Mouse (Mus musculus): ENCODE measurements at regions not wholly inside any gene's neighbourhood (a gene's known extent, or its start where the extent isn't known, plus 50 kb on each side); places are given as distances from the start of the nearest gene placed in this dataset.
A peak's percentile ranks its signal among the peaks of the same experiment; 100 is the strongest.

GRCm38 (mm10) chr17:50439365-50439764, 69.8 kb upstream of the Plcl2 start:
- DNase-seq = peak; percentile 33

- no peak for DNase-seq
Observed at GRCm38 (mm10) chr17:50442062-50442461, 67.1 kb upstream of the Plcl2 start.

GRCm38 (mm10) chr17:50442905-50443304, 66.3 kb upstream of the Plcl2 start:
- DNase-seq = no peak

- no peak for DNase-seq
Observed at GRCm38 (mm10) chr17:50443376-50444022, 65.7 kb upstream of the Plcl2 start.

- no peak for DNase-seq
Observed at GRCm38 (mm10) chr17:50444023-50444389, 65.2 kb upstream of the Plcl2 start.

GRCm38 (mm10) chr17:50448693-50449092, 60.5 kb upstream of the Plcl2 start:
- no peak for DNase-seq

- no peak for DNase-seq
Observed at GRCm38 (mm10) chr17:50451606-50452005, 57.6 kb upstream of the Plcl2 start.

- DNase-seq = no peak
Observed at GRCm38 (mm10) chr17:50453524-50453923, 55.7 kb upstream of the Plcl2 start.

GRCm38 (mm10) chr17:50453956-50454355, 55.2 kb upstream of the Plcl2 start:
- DNase-seq = no peak

- DNase-seq = no peak
Observed at GRCm38 (mm10) chr17:50454917-50455316, 54.3 kb upstream of the Plcl2 start.

- no peak for DNase-seq
Observed at GRCm38 (mm10) chr17:50455719-50456118, 53.5 kb upstream of the Plcl2 start.

- DNase-seq = no peak
Observed at GRCm38 (mm10) chr17:50457053-50457697, 52.0 kb upstream of the Plcl2 start.

- DNase-seq = no peak
Observed at GRCm38 (mm10) chr17:50458232-50458631, 51.0 kb upstream of the Plcl2 start.

Measured in adrenal gland, postnatal 10 days (tissue).